Mouse (Mus musculus) kidney, postnatal 0 days (tissue): ENCODE results near the gene Wiz. TPM values are rescaled to one million over a fixed set of nuclear protein-coding genes. Genes with fewer than 3 reads are reported as not detected.

Experiments used
- ATAC-seq: fragments of 200-750 bp; cut with Nextera tagmentation; replicated peaks from 2 replicates; pipeline ENCODE4 v1.8.0; 2017; ENCODE audit warnings: low read depth, moderate number of reproducible peaks, moderate TSS enrichment, moderate library complexity; ENCODE audit not compliant: low FRiP score
- DNase-seq: peaks from one replicate; pipeline ENCODE4 v3.0.0-alpha.2; 2016; ENCODE audit warnings: low spot score
- H3K27ac ChIP-seq: fragments of 300-500 bp; sonication (generic); 2 replicates; pipeline ENCODE4 v1.5.1; 2014; ENCODE audit warnings: mild to moderate bottlenecking
- H3K27me3 ChIP-seq: fragments of 300-500 bp; sonication (generic); 2 replicates; pipeline ENCODE4 v1.6.1; 2014; ENCODE audit warnings: low read length, mixed read lengths; ENCODE audit not compliant: insufficient read depth
- H3K36me3 ChIP-seq: fragments of 300-500 bp; sonication (generic); 2 replicates; pipeline ENCODE4 v1.6.1; 2014; ENCODE audit warnings: low read length, mixed read lengths; ENCODE audit not compliant: insufficient read depth
- H3K4me1 ChIP-seq: fragments of 300-500 bp; sonication (generic); replicated peaks from 2 replicates; pipeline ENCODE4 v1.6.1; 2014; ENCODE audit warnings: antibody characterized with exemption, low read length, mixed read lengths; ENCODE audit not compliant: insufficient read depth
- H3K4me2 ChIP-seq: fragments of 300-500 bp; sonication (generic); 2 replicates; pipeline ENCODE4 v1.6.1; 2014; ENCODE audit warnings: mild to moderate bottlenecking, low read length, moderate library complexity, mixed read lengths
- H3K4me3 ChIP-seq: fragments of 300-500 bp; sonication (generic); replicated peaks from 2 replicates; pipeline ENCODE4 v1.5.1; 2014; ENCODE audit warnings: low read depth, low read length
- H3K9ac ChIP-seq: fragments of 300-500 bp; sonication (generic); 2 replicates; pipeline ENCODE4 v1.6.1; 2014; ENCODE audit warnings: low read depth, low read length
- H3K9me3 ChIP-seq: fragments of 300-500 bp; sonication (generic); replicated peaks from 2 replicates; pipeline ENCODE4 v1.6.1; 2016; ENCODE audit warnings: low read length, inconsistent platforms, mixed read lengths
- CTCF ChIP-seq: IDR thresholded peaks from 2 replicates; pipeline ENCODE4 v1.5.1; 2016; ENCODE audit warnings: antibody characterized with exemption, low read depth, mild to moderate bottlenecking, moderate library complexity
- WGBS: fragments of 180-500 bp; shearing (Covaris S2); extraction: QIAGEN DNeasy Blood & Tissue Kit; methylation state at CpG from one replicate; pipeline ENCODE4 v1.1.7; 2014; 5-methylcytosine and 5-hydroxymethylcytosine counted together
- polyA plus RNA-seq: library from polyadenylated mRNA; unstranded; fragments of >200 nt; fragmentation: Nextera tagmentation; extraction: Ambion mirVana; gene quantifications from 2 replicates; pipeline ENCODE4 v1.2.1, GENCODE M21; 2015

The Wiz gene
- polyA plus RNA-seq, 1 experiment from 2014 or later = 20.8 TPM

DNA sequence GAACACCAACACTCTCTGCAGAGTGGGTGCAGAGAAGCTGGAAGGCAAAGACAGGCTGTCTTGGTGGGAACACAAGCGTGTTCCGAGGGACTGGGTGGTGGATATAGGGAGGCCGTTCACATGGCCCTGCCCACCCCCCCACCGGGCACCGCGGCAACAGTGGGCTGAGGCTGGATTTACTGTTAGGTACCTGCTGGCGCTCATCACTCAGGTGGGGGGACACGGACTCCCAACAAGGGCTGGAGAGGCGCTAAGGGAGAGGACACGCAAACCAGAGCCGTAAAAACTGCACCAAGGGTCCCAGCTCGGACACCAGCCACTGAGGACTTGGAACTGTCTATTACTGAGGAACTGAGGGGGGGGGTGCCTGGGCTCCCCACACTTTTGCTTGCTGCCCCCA, 54.3 kb downstream of the Wiz start:
- TF ChIP-seq CTCF = no peak
- WGBS = 92% methylated on average over 12 of the region's 12 CpGs
- Histone ChIP-seq H3K27ac (no peak overlapping the region), H3K9me3 (no peaks in the 10 kb centered on the region), H3K27me3 (no peaks in the 10 kb centered on the region), H3K4me2 (no peak overlapping the region), H3K9ac (no peak overlapping the region), H3K36me3 (peaks cover 68% of the 10 kb centered on the region), H3K4me1 (no peaks in the 10 kb centered on the region), H3K4me3 (no peak overlapping the region)
- DNase-seq (no peak), ATAC-seq (no peak)

DNA sequence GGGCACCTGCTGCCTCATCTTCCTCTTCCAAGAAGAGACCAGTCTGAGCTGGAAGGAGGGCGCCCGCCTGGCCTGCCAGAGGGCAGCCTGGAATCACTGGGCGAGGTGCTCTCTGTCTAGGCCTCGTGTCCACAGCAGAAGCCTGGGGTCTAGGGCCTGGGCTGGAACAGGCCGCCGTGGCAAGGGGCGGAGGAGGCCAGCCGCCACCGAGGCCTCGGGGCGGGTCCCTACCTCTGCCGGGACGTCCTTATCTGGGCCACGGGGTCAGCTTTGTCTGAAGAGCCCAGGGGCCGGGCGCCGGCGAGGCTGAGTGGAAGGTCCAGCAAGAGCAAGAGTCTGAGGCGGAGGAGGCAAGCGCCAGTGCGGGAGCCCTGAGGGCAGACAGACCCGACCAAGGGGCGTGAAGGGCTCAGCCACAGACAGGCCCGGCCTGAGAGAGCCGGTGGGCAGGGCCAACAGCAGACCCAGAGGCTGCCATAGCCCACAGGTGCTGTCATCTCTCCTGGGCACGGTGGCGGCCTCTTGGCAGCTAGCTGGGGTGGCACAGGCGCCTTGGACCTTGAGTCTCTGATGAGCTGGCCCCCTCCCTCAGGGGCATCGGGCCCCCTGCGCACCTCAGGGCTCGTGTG, 55.5 kb downstream of the Wiz start:
- Histone ChIP-seq H3K9ac (no peak overlapping the region), H3K36me3 (peaks cover 72% of the 10 kb centered on the region), H3K9me3 (no peaks in the 10 kb centered on the region), H3K4me2 (no peak overlapping the region), H3K27me3 (no peaks in the 10 kb centered on the region), H3K4me3 (no peak overlapping the region), H3K27ac (no peak overlapping the region), H3K4me1 (no peaks in the 10 kb centered on the region)
- TF ChIP-seq CTCF = no peak
- ATAC-seq (no peak; the same call in 1 of the 2 replicates), DNase-seq (no peak)
- WGBS = 88% methylated on average over 31 of the region's 31 CpGs

DNA sequence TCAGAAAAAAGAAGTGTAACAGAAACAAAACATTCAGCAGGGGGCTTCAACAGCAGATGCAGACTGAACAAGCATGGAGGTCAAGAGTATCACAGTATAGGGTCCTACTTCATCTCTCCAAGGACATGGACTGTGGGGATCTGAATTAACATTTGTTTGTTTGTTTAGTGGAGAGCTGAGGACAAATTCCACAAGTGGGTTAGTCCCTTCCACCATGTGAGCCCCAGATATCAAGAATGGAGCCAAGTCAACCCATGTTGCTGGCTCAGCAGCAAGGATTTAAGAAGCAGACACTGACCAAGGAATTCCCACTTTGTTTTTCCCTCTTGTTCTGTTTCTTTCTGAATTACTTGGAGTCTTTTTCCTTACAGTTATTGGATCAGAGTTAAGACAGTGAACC, 61.7 kb downstream of the Wiz start:
- Histone ChIP-seq H3K27ac (no peak overlapping the region), H3K4me1 (no peaks in the 10 kb centered on the region), H3K27me3 (no peaks in the 10 kb centered on the region), H3K4me2 (no peak overlapping the region), H3K9ac (no peak overlapping the region), H3K4me3 (no peak overlapping the region), H3K36me3 (peaks cover 34% of the 10 kb centered on the region), H3K9me3 (no peaks in the 10 kb centered on the region)
- no peak for ATAC-seq
- no peak for DNase-seq
- TF ChIP-seq CTCF = no peak

DNA sequence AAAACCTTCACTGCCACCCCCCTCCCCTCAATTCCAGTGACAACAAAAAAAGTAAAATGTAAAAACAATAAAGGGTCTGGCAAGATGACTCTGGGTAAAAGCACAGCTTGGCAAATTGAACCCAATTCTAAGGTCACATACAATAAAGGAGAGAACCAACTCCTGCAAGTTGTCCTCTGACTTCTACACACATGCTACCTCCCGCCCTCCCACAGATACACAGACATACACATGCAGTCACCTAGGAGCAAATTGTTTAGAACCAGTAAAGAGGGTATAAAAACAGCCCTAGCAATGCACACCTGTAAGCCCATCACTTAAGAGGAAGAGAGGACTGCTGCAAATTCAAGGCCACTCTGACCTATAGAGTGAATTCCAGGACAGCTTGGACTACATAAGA, 66.4 kb downstream of the Wiz start:
- H3K27ac ChIP-seq = no peak overlapping the region
- no peaks in the 10 kb centered on the region for H3K9me3 ChIP-seq
- H3K4me1 ChIP-seq = 0 out of 2 replicates have a peak, but pooled peaks cover 5% of the 10 kb centered on the region
- peaks cover 10% of the 10 kb centered on the region; the same call in 1 of the 2 replicates for H3K36me3 ChIP-seq
- 91% methylated on average over 1 of the region's 1 CpGs for WGBS
- no peak for TF ChIP-seq CTCF
- no peaks in the 10 kb centered on the region for H3K27me3 ChIP-seq
- no peak overlapping the region for H3K4me2 ChIP-seq
- H3K9ac ChIP-seq = no peak overlapping the region
- ATAC-seq = no peak
- H3K4me3 ChIP-seq = no peak overlapping the region
- no peak for DNase-seq

DNA sequence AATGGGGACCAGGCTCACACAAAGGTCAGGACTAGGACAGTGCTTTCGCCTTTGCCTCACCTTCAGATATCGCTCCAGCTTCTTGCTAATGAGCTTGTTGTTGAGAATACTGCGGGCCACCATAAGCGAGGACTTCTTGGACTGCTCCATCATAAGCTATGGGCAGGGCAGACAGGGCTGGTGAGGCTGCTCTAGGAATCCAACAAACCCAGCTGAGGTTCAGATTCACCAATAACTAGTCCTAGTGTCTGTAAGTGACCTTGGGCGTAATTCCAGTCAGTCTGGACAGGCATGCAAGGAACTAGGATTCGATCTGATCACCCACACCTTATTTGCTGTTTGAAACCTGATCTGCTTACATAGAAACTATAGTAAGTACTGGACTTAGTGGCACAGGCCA, 67.4 kb downstream of the Wiz start:
- Histone ChIP-seq H3K27ac (peak overlapping the region; percentile 85), H3K36me3 (peaks cover 14% of the 10 kb centered on the region), H3K4me1 (0 out of 2 replicates have a peak, but pooled peaks cover 5% of the 10 kb centered on the region), H3K9me3 (no peaks in the 10 kb centered on the region), H3K4me2 (peak overlapping the region; percentile 95), H3K4me3 (peak overlapping the region; percentile 86), H3K9ac (peak overlapping the region; percentile 60), H3K27me3 (no peaks in the 10 kb centered on the region)
- TF ChIP-seq CTCF = no peak
- 11% methylated on average over 6 of the region's 6 CpGs for WGBS
- DNase-seq (no peak), ATAC-seq (no peak)

DNA sequence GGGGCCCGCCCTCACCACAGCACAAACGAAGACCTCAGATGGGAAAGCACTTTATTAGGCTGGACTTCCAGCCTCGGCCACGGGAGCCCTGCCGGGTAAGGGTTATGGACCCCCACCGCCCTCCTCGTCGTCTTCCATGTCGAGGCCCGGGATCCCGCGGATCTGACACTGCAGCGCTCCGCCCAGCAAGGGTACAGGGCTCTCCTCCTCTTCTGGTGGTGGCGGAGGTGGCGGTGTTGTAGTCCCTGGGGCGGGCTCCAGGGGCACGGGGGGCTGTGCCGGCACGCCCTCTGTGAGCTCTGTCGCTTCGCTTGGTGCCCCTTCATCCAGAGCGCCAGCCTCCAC, 67.9 kb downstream of the Wiz start:
- Histone ChIP-seq H3K9me3 (no peaks in the 10 kb centered on the region), H3K4me2 (peak overlapping the region; percentile 95), H3K9ac (peak overlapping the region; percentile 60), H3K36me3 (peaks cover 16% of the 10 kb centered on the region), H3K27ac (peak overlapping the region; percentile 85), H3K4me3 (peak overlapping the region; percentile 86), H3K27me3 (no peaks in the 10 kb centered on the region), H3K4me1 (0 out of 2 replicates have a peak, but pooled peaks cover 5% of the 10 kb centered on the region)
- no peak for DNase-seq
- TF ChIP-seq CTCF = 0 out of 2 replicates have a peak, but pooled peaks have one; percentile 17
- peak; percentile 67 for ATAC-seq
- WGBS = 1% methylated on average over 23 of the region's 23 CpGs
